Mouse (Mus musculus) cerebellum, adult 2 months (tissue): ENCODE measurements around the gene Gmppb.

Source experiments
- CTCF ChIP-seq: fragments of 200-500 bp; IDR thresholded peaks from 2 replicates; pipeline ENCODE4 v1.5.1; 2011; ENCODE audit warnings: low read depth, mild to moderate bottlenecking, control low read depth, low read length, moderate library complexity, borderline replicate concordance; ENCODE audit not compliant: insufficient read depth
- POLR2A ChIP-seq: fragments of 200-500 bp; IDR thresholded peaks from 2 replicates; pipeline ENCODE4 v1.6.1; 2011; ENCODE audit warnings: low read length, control low read depth, borderline replicate concordance; ENCODE audit not compliant: insufficient read depth

DNA sequence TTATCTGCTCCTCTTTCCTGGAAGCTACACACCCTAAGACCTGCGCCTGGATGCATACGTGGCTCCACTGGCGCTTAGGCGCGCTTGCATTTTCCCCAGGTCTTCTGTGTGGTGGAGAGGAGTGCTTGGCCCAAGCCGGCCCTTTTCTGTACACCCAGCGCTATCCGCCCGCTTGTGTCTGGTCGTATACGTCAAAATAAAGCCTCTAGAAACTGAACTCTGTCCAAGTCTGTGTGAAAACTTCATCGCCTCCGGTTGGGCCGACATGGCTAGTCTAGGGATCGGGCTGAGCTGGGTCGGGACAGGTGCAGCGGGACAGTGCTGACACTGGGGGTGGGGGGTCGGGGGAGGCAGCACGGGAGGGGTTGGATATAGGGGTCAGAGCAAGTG lies 481 bp upstream of the Gmppb start:
- TF ChIP-seq CTCF (no peak), POLR2A (no peak)
